Mouse (Mus musculus) embryonic facial prominence, embryonic 12.5 days (tissue): Measurements from ENCODE around the gene Eogt. TPM values are rescaled to one million over a fixed set of nuclear protein-coding genes. Genes with fewer than 3 reads are reported as not detected.

Source experiments
- ATAC-seq: fragments of 200-750 bp; cut with Nextera tagmentation; 2 replicates; pipeline ENCODE4 v1.8.0; 2017; ENCODE audit not compliant: insufficient number of reproducible peaks, insufficient read depth, low FRiP score, low TSS enrichment
- H3K27ac ChIP-seq: fragments of 300-500 bp; sonication (generic); 2 replicates; pipeline ENCODE4 v1.5.1; 2016; ENCODE audit warnings: mild to moderate bottlenecking
- H3K27me3 ChIP-seq: fragments of 300-500 bp; sonication (generic); 2 replicates; pipeline ENCODE4 v1.6.1; 2016; ENCODE audit warnings: mild to moderate bottlenecking, moderate library complexity
- H3K36me3 ChIP-seq: fragments of 300-500 bp; sonication (generic); 2 replicates; pipeline ENCODE4 v1.6.1; 2016; ENCODE audit warnings: mild to moderate bottlenecking
- H3K4me1 ChIP-seq: fragments of 300-500 bp; sonication (generic); 2 replicates; pipeline ENCODE4 v1.6.1; 2016
- H3K4me2 ChIP-seq: fragments of 300-500 bp; sonication (generic); replicated peaks from 2 replicates; pipeline ENCODE4 v1.6.1; 2016; ENCODE audit warnings: mild to moderate bottlenecking, moderate library complexity
- H3K4me3 ChIP-seq: fragments of 300-500 bp; sonication (generic); 2 replicates; pipeline ENCODE4 v1.5.1; 2016; ENCODE audit warnings: mild to moderate bottlenecking
- H3K9ac ChIP-seq: fragments of 300-500 bp; sonication (generic); 2 replicates; pipeline ENCODE4 v1.6.1; 2016; ENCODE audit warnings: mild to moderate bottlenecking, moderate library complexity
- H3K9me3 ChIP-seq: fragments of 300-500 bp; sonication (generic); 2 replicates; pipeline ENCODE4 v1.6.1; 2016; ENCODE audit warnings: mild to moderate bottlenecking, moderate library complexity
- WGBS: fragments of 180-500 bp; shearing (Covaris S2); methylation state at CpG from one replicate; pipeline ENCODE4 v1.1.7; 2016; 5-methylcytosine and 5-hydroxymethylcytosine counted together
- polyA plus RNA-seq: library from polyadenylated mRNA; unstranded; fragments of >200 nt; fragmentation: Nextera tagmentation; extraction: Ambion mirVana; gene quantifications from 2 replicates; pipeline ENCODE4 v1.2.1, GENCODE M21; 2016

The Eogt gene
- polyA plus RNA-seq, 1 experiment from 2014 or later = 9.5 TPM

DNA sequence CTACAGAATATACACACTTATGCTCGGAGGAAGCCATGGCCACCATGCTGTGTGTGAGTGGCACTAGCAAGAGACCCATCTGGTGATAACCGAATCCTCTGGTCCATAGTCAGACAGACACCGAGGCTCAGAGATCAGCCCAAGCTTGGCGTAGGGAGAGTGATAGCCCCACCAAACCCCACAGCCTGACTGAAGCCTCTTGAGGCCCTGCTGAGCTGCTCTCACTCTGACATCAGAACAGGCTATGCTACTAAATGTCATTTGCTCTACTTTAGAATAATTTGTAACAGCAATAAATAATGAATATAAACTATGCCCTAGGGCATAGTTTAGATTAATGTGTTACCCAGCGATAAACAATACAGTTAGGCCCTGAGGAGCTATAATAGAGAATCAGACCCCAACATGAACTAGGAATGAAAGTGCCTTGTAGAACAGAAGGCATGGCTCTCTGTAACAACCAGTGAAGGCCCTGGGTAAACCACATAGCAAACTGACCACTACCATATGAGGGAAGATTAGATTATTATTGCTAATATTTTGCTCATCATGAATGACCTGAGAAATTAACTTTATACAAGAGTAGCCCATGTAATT lies 16.2 kb downstream of the Eogt start:
- Histone ChIP-seq H3K27ac (no peak overlapping the region), H3K9me3 (no peaks in the 10 kb centered on the region), H3K4me2 (no peak overlapping the region), H3K4me3 (no peak overlapping the region), H3K36me3 (no peaks in the 10 kb centered on the region), H3K4me1 (no peaks in the 10 kb centered on the region), H3K27me3 (no peaks in the 10 kb centered on the region), H3K9ac (no peak overlapping the region)
- no peak for ATAC-seq
- 86% methylated on average over 5 of the region's 5 CpGs for WGBS

DNA sequence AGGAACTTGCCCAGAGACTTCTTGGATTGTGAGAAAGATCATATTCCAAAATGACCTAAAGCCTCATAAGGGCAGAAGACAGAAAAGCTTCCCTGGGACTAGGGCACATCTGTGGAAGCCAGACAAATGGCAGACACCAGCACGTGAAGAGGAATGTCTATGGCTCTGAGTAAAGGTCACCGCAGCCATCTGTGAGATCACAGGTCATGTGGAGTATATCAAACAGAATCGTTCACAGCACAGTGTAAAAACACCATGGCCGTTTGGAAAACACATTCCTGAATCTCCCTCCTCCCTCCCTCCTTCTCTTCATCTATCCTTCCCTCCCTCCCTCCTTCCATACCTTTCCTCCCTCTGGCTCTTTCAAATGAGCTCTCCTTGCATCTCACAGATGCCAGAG lies 17.2 kb downstream of the Eogt start:
- Histone ChIP-seq H3K9ac (no peak overlapping the region), H3K9me3 (no peaks in the 10 kb centered on the region), H3K4me1 (no peaks in the 10 kb centered on the region), H3K4me2 (no peak overlapping the region), H3K27me3 (no peaks in the 10 kb centered on the region), H3K36me3 (no peaks in the 10 kb centered on the region), H3K4me3 (no peak overlapping the region), H3K27ac (no peak overlapping the region)
- no peak for ATAC-seq
- 47% methylated on average over 4 of the region's 4 CpGs for WGBS

DNA sequence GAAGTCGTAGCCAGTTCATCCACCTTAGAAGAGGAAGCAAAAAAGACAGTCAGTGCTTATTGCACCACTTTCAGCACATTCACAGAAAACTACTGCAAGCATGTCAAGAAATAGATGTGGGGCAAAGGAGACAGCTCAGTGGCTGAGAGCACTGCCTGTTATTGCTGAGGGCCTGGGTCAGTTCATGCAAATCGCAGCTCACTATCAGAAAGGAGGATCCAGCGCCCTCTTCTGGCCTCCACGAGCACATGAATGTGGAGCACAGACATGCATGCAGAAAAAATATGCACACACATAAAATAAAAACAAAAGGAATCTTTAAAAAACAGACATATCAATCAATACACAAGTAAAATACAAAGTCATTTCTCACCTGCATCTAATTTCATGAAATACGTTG lies 18.0 kb downstream of the Eogt start:
- no peak overlapping the region for H3K27ac ChIP-seq
- no peak for ATAC-seq
- 60% methylated on average over 5 of the region's 5 CpGs for WGBS
- no peaks in the 10 kb centered on the region for H3K4me1 ChIP-seq
- no peak overlapping the region for H3K4me2 ChIP-seq
- H3K4me3 ChIP-seq = no peak overlapping the region
- H3K27me3 ChIP-seq = no peaks in the 10 kb centered on the region
- no peak overlapping the region for H3K9ac ChIP-seq
- no peaks in the 10 kb centered on the region for H3K9me3 ChIP-seq
- H3K36me3 ChIP-seq = no peaks in the 10 kb centered on the region

DNA sequence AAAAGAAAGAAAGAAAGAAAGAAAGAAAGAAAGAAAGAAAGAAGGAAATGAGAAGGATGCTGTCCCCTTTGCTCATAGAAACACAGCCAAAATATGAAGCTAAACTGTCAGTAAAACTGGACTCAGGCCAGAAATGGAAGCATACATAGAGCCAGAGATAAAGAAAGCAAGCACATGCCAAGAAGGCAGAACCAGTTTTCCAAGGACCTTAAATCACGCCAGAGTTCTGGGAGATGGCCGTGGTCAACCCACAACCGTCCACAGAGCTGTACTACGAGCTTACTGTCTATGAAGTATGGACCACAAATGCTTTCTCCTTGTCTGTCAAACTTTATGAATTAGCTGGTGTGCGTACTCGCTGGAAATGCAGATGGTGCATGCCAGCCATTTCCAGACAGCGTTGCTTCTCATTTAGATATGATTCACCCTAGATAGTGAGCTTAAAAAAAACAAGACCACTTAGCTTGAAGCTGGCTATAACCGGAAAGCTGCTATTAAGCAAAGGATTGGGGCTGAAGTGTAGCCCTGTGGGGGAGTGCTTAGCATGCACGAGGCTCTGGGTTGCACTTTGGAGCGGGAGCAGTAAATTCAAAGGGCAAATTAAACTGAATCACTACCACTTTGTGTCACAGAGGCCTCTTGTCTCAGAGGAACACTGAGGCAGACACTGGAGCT lies 24.5 kb downstream of the Eogt start:
- H3K4me2 ChIP-seq = no peak overlapping the region
- H3K4me3 ChIP-seq = no peak overlapping the region
- WGBS = 73% methylated on average over 10 of the region's 10 CpGs
- H3K9ac ChIP-seq = no peak overlapping the region
- no peaks in the 10 kb centered on the region for H3K4me1 ChIP-seq
- no peaks in the 10 kb centered on the region for H3K36me3 ChIP-seq
- H3K9me3 ChIP-seq = no peaks in the 10 kb centered on the region
- no peak for ATAC-seq
- H3K27me3 ChIP-seq = no peaks in the 10 kb centered on the region
- no peak overlapping the region for H3K27ac ChIP-seq

DNA sequence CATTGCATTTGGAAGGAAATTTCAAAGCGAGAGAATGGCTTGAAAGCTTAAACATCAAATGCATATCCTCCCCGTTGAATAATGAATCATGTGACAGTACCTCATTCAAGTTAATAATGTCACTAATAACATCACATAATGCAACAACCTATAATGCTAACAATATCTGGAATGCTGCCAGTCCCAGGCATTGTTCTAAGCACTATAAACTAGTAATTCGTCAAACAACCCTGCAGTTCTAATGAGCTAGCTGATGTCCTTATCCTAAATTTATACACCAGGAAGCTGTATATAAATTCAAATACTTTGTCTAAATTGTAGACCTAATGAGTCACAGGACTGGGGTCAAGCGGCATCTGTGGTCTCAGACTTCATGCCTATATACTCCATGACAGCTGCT lies 28.1 kb downstream of the Eogt start:
- no peaks in the 10 kb centered on the region for H3K9me3 ChIP-seq
- no peak overlapping the region for H3K9ac ChIP-seq
- H3K4me3 ChIP-seq = no peak overlapping the region
- WGBS = 79% methylated on average over 4 of the region's 4 CpGs
- ATAC-seq = no peak
- no peak overlapping the region for H3K4me2 ChIP-seq
- no peaks in the 10 kb centered on the region for H3K36me3 ChIP-seq
- H3K27ac ChIP-seq = no peak overlapping the region
- no peaks in the 10 kb centered on the region for H3K27me3 ChIP-seq
- 0 out of 2 replicates have a peak, but pooled peaks cover 6% of the 10 kb centered on the region for H3K4me1 ChIP-seq

DNA sequence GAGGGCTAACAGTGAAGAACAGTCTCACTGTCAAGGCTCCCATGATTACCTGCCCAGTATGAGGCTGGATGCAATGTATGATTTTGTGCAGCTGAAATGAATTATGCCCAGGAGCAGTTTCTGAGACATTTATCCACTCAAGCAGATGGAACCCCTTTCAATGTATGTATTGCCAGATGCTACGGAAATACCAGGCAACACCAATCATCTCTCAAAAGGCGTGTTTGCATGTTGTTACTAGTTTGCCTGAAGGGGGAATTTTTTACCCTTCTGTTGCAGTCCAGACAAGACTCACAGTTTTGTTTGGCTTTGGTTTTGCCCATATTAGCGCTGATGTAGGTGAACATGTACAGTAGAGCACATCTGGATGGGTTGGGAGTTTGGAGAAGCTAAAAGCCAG lies 30.7 kb downstream of the Eogt start:
- no peak overlapping the region for H3K9ac ChIP-seq
- H3K36me3 ChIP-seq = no peaks in the 10 kb centered on the region
- 57% methylated on average over 3 of the region's 3 CpGs for WGBS
- no peak overlapping the region for H3K4me2 ChIP-seq
- no peak overlapping the region for H3K4me3 ChIP-seq
- no peak for ATAC-seq
- H3K9me3 ChIP-seq = no peaks in the 10 kb centered on the region
- no peaks in the 10 kb centered on the region for H3K27me3 ChIP-seq
- H3K4me1 ChIP-seq = 0 out of 2 replicates have a peak, but pooled peaks cover 6% of the 10 kb centered on the region
- H3K27ac ChIP-seq = no peak overlapping the region

DNA sequence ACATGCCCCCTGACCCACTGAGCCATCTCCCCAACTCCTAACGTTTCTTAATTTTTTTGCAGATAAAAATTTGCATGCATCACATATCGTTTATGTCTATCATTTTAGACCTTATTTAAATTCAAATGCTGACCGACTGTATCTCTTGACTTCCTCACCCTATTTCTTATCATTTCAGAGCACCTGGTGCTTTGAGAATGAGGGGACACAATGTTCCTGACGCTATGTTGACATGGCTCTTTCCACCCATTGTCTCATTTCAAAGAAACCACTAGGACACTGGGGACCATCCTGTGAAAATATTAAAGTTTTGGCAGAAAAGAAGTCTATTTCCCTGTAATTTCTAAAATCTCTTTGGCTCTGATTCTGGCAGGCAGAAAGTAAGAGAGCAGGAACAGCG lies 32.1 kb downstream of the Eogt start:
- 80% methylated on average over 5 of the region's 5 CpGs for WGBS
- ATAC-seq = no peak
- Histone ChIP-seq H3K4me3 (no peak overlapping the region), H3K9ac (no peak overlapping the region), H3K27me3 (no peaks in the 10 kb centered on the region), H3K36me3 (no peaks in the 10 kb centered on the region), H3K4me2 (no peak overlapping the region), H3K27ac (no peak overlapping the region), H3K9me3 (no peaks in the 10 kb centered on the region), H3K4me1 (0 out of 2 replicates have a peak, but pooled peaks cover 6% of the 10 kb centered on the region)

DNA sequence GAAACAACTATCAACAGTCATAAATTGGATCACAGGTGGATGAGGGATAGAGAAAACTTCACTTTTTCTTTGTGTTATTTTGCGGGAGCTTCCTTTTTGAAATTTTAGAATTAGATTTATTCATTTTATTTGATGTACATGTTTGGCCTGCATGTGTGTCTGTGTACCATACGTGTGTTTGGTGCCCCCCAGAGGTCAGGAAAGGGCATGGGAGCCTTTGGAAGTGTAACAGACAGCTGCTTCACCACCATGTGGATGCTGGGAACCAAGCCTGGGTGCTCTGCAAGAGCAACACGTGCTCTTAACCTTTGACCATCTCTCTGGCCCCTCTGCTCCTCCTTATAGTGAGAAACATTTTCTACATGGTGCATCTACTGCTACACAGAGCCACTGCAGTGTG lies 34.2 kb downstream of the Eogt start:
- H3K4me1 ChIP-seq = 0 out of 2 replicates have a peak, but pooled peaks cover 6% of the 10 kb centered on the region
- H3K9ac ChIP-seq = no peak overlapping the region
- H3K36me3 ChIP-seq = no peaks in the 10 kb centered on the region
- H3K27me3 ChIP-seq = no peaks in the 10 kb centered on the region
- H3K4me3 ChIP-seq = no peak overlapping the region
- no peaks in the 10 kb centered on the region for H3K9me3 ChIP-seq
- H3K27ac ChIP-seq = no peak overlapping the region
- 54% methylated on average over 3 of the region's 3 CpGs for WGBS
- ATAC-seq = no peak
- H3K4me2 ChIP-seq = no peak overlapping the region

DNA sequence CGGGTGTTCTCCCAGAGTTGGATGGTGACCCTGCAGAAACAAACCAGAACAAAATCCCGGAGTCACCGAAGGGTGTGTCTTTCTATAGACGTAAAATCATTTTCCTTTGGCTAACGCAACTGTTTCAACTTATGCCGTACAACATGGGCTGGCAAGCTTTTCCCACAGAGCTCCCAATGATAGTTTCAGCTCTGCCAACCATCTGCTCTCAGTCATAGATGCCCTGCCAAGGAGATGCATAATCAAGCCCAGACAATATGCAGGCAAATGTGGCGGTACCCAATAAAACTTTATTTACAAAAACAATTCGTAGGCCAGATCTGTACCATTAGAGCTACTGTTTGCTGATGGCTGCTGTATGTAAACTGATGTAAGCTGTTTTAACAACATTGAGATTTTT lies 36.8 kb downstream of the Eogt start:
- H3K36me3 ChIP-seq = no peaks in the 10 kb centered on the region
- no peak for ATAC-seq
- H3K27ac ChIP-seq = no peak overlapping the region
- no peak overlapping the region for H3K4me2 ChIP-seq
- H3K4me1 ChIP-seq = no peaks in the 10 kb centered on the region
- no peak overlapping the region for H3K4me3 ChIP-seq
- 91% methylated on average over 8 of the region's 8 CpGs for WGBS
- no peak overlapping the region for H3K9ac ChIP-seq
- H3K27me3 ChIP-seq = no peaks in the 10 kb centered on the region
- no peaks in the 10 kb centered on the region for H3K9me3 ChIP-seq

DNA sequence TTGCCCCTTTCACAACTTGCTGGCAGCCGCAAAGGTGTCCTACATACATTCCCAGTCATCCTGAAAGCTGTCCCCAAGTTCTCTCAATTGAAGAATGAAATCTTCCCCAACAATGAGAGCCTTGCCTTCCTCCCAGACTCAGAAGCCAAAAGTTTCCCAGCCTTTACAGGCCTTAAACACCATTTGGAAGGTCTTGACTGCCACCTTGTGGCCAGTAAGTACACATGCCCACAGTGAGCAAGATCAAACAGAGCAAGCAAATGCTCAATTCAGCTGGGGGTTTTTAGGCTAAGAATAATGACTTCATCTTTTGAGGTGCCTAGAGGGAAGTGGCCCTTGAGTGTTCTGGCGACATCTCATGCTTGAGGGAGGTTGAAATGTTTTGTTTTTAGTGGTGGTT lies 42.2 kb downstream of the Eogt start:
- Histone ChIP-seq H3K36me3 (no peaks in the 10 kb centered on the region), H3K4me1 (peaks cover 4% of the 10 kb centered on the region; the same call in 1 of the 2 replicates), H3K9ac (no peak overlapping the region), H3K9me3 (no peaks in the 10 kb centered on the region), H3K4me3 (no peak overlapping the region), H3K4me2 (no peak overlapping the region), H3K27me3 (no peaks in the 10 kb centered on the region), H3K27ac (no peak overlapping the region)
- peak; percentile 67; the same call in 1 of the 2 replicates for ATAC-seq
- WGBS = 8% methylated on average over 2 of the region's 2 CpGs

DNA sequence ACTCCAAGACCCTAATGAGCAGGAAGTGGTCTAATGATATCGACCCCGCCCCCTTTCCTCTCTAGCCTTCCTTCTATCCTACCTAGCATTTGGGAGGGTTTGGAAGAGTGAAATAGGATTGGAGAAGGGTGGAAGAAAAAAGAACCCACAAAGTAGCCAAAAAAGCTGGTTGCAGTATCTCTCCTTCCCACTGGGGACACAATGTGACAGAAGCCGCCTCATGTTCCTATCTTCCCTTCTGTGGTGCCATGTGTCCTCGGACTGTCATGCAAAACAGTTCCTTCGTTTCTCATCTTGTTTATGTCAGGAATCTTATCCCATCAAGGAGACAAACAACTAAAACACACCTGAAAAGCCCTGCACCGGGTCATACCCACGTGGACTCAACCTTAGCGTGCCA lies 42.9 kb downstream of the Eogt start:
- Histone ChIP-seq H3K36me3 (no peaks in the 10 kb centered on the region), H3K27me3 (no peaks in the 10 kb centered on the region), H3K9ac (no peak overlapping the region), H3K9me3 (no peaks in the 10 kb centered on the region), H3K4me2 (no peak overlapping the region), H3K4me1 (peaks cover 4% of the 10 kb centered on the region; the same call in 1 of the 2 replicates), H3K27ac (no peak overlapping the region), H3K4me3 (no peak overlapping the region)
- no peak for ATAC-seq
- WGBS = 83% methylated on average over 8 of the region's 8 CpGs

DNA sequence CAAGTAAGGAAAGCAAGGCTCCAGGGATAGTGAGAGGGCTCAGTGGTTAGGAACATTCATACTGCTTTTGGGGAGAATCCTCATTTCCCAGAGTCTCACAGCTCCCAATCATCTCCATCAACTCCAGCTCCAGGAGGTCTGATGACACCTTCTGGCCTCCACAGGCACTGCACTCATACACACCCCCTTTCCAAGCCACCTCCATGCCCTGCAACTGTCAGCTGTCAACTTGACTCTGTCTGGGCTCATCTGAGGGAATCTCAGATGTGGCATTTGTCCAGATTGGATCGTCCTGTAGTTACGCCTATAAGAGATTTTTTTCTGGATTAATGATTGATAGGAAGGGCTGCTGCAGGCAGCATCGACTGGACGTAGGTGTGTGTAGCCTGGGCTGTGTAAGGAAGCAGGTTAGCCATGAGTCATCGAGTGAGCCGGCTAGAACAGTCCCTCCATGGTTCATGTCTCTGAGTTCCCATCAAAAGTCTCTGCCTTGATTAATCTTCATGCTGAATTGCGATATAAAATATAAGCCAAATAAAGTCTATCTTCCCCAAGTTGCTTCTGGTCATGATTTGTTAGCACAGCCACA lies 44.6 kb downstream of the Eogt start:
- no peak for ATAC-seq
- WGBS = 77% methylated on average over 7 of the region's 7 CpGs
- Histone ChIP-seq H3K9me3 (no peaks in the 10 kb centered on the region), H3K4me3 (no peak overlapping the region), H3K36me3 (no peaks in the 10 kb centered on the region), H3K9ac (no peak overlapping the region), H3K27ac (no peak overlapping the region), H3K27me3 (no peaks in the 10 kb centered on the region), H3K4me1 (peaks cover 4% of the 10 kb centered on the region; the same call in 1 of the 2 replicates), H3K4me2 (no peak overlapping the region)
